Mouse (Mus musculus) right cerebral cortex, adult 18-20 months (tissue): ENCODE measurements around the gene Far1.
A peak's percentile ranks its signal among the peaks of the same experiment; 100 is the strongest.

Source experiments
- DNase-seq: peaks from one replicate; pipeline ENCODE4 v3.0.0; 2022; ENCODE audit warnings: mixed read lengths

Gene Far1

GRCm38 (mm10) chr7:113513286-113513962, at the start of gene Far1:
Far1 (plus strand) TSS chr7:113513834.
- peak; percentile 99 for DNase-seq

- no peak for DNase-seq
Measured at GRCm38 (mm10) chr7:113468345-113468744, 45.3 kb upstream of the Far1 start.

- DNase-seq, result no peak
Measured at GRCm38 (mm10) chr7:113470671-113471070, 43.0 kb upstream of the Far1 start.

- no peak for DNase-seq
Measured at GRCm38 (mm10) chr7:113471653-113472052, 42.0 kb upstream of the Far1 start.

GRCm38 (mm10) chr7:113495792-113496191, 17.8 kb upstream of the Far1 start:
- no peak for DNase-seq

GRCm38 (mm10) chr7:113498413-113498812, 15.2 kb upstream of the Far1 start:
- DNase-seq, result no peak

- no peak for DNase-seq
Measured at GRCm38 (mm10) chr7:113499821-113500220, 13.8 kb upstream of the Far1 start.

GRCm38 (mm10) chr7:113502453-113502852, 11.2 kb upstream of the Far1 start:
- DNase-seq, result no peak

GRCm38 (mm10) chr7:113505047-113505446, 8.6 kb upstream of the Far1 start:
- DNase-seq, result no peak

- no peak for DNase-seq
Measured at GRCm38 (mm10) chr7:113505516-113506045, 8.1 kb upstream of the Far1 start.

GRCm38 (mm10) chr7:113507846-113508245, 5.8 kb upstream of the Far1 start:
- DNase-seq, result no peak

GRCm38 (mm10) chr7:113511396-113511795, 2.2 kb upstream of the Far1 start:
- no peak for DNase-seq

GRCm38 (mm10) chr7:113512527-113513285, 928 bp upstream of the Far1 start:
- DNase-seq, result no peak

GRCm38 (mm10) chr7:113513963-113514649, 472 bp downstream of the Far1 start:
- DNase-seq, result peak; percentile 20

GRCm38 (mm10) chr7:113515831-113516230, 2.2 kb downstream of the Far1 start:
- DNase-seq, result no peak

GRCm38 (mm10) chr7:113518419-113518818, 4.8 kb downstream of the Far1 start:
- no peak for DNase-seq

- DNase-seq, result no peak
Measured at GRCm38 (mm10) chr7:113518961-113519360, 5.3 kb downstream of the Far1 start.

GRCm38 (mm10) chr7:113543158-113543557, 29.5 kb downstream of the Far1 start:
- DNase-seq, result no peak

GRCm38 (mm10) chr7:113551742-113552463, 38.3 kb downstream of the Far1 start:
- DNase-seq, result no peak

- no peak for DNase-seq
Measured at GRCm38 (mm10) chr7:113552508-113552907, 38.9 kb downstream of the Far1 start.

- peak; percentile 4 for DNase-seq
Measured at GRCm38 (mm10) chr7:113556138-113556537, 42.5 kb downstream of the Far1 start.

GRCm38 (mm10) chr7:113566892-113567291, 53.3 kb downstream of the Far1 start:
- no peak for DNase-seq

- DNase-seq, result no peak
Measured at GRCm38 (mm10) chr7:113571121-113571520, 57.5 kb downstream of the Far1 start.
